Mouse (Mus musculus): ENCODE measurements around the gene Ank2. TPM values are rescaled to one million over a fixed set of nuclear protein-coding genes. Genes with fewer than 3 reads are reported as not detected.

The Ank2 gene
- total RNA-seq (2021) = 1,000 to 10,000 TPM in 1 of 2 experiments, 100 to 1,000 TPM in 1; 969 to 1,019 TPM
- long read RNA-seq, experiment 1, full-length matches to known transcripts = 43 of 121 reads
- long read RNA-seq, experiment 1, partial matches to known transcripts = 53 of 121 reads
- long read RNA-seq, experiment 1, other reads (novel, unspliced or antisense) = 25 of 121 reads
- long read RNA-seq, experiment 2, full-length matches to known transcripts = 30 of 75 reads
- long read RNA-seq, experiment 2, partial matches to known transcripts = 26 of 75 reads
- long read RNA-seq, experiment 2, other reads (novel, unspliced or antisense) = 19 of 75 reads

- peak; percentile 69 to 71 for DNase-seq (ENCODE audit: low spot score in 2 of 2)
- intact Hi-C loops (cut with DNase I) = no loop called here
Observed at GRCm38 (mm10) chr3:127498742-127499400, at the start of gene Ank2. Gene Ank2, minus strand, starts transcription at chr3:127499350.

- intact Hi-C loops (cut with DNase I) = no loop called here
Observed at GRCm38 (mm10) chr3:127547882-127548281, 48.7 kb upstream of the Ank2 start.

GRCm38 (mm10) chr3:127544610-127545121, 45.5 kb upstream of the Ank2 start:
- DNase-seq (ENCODE audit: low spot score in 2 of 2) = no peak
- intact Hi-C loops (cut with DNase I) = no loop called here

More at GRCm38 (mm10) chr3:127547882-127548281, 48.7 kb upstream of the Ank2 start:
- DNase-seq (ENCODE audit: low spot score in 2 of 2) = no peak

- intact Hi-C loops (cut with DNase I) = no loop called here
- no peak for DNase-seq (ENCODE audit: low spot score in 2 of 2)
Observed at GRCm38 (mm10) chr3:127543976-127544375, 44.8 kb upstream of the Ank2 start.

GRCm38 (mm10) chr3:127539193-127539592, 40.0 kb upstream of the Ank2 start:
- no peak for DNase-seq (ENCODE audit: low spot score in 2 of 2)
- intact Hi-C loops (cut with DNase I) = no loop called here

- intact Hi-C loops (cut with DNase I) = no loop called here
- DNase-seq (ENCODE audit: low spot score in 2 of 2) = no peak
Observed at GRCm38 (mm10) chr3:127530293-127530692, 31.1 kb upstream of the Ank2 start.

- no peak for DNase-seq (ENCODE audit: low spot score in 2 of 2)
- intact Hi-C loops (cut with DNase I) = no loop called here
Observed at GRCm38 (mm10) chr3:127529824-127530223, 30.7 kb upstream of the Ank2 start.

- no peak for DNase-seq (ENCODE audit: low spot score in 2 of 2)
- intact Hi-C loops (cut with DNase I) = no loop called here
Observed at GRCm38 (mm10) chr3:127529210-127529609, 30.1 kb upstream of the Ank2 start.

GRCm38 (mm10) chr3:127527465-127528034, 28.4 kb upstream of the Ank2 start:
- peak in 1 of 2 experiments; percentile 49 for DNase-seq (ENCODE audit: low spot score in 2 of 2)
- intact Hi-C loops (cut with DNase I) = no loop called here

- intact Hi-C loops (cut with DNase I) = no loop called here
- no peak for DNase-seq (ENCODE audit: low spot score in 2 of 2)
Observed at GRCm38 (mm10) chr3:127525188-127525819, 26.2 kb upstream of the Ank2 start.

- intact Hi-C loops (cut with DNase I) = no loop called here
- no peak for DNase-seq (ENCODE audit: low spot score in 2 of 2)
Observed at GRCm38 (mm10) chr3:127521156-127521555, 22.0 kb upstream of the Ank2 start.

GRCm38 (mm10) chr3:127520300-127520699, 21.1 kb upstream of the Ank2 start:
- intact Hi-C loops (cut with DNase I) = no loop called here
- DNase-seq (ENCODE audit: low spot score in 2 of 2) = no peak

GRCm38 (mm10) chr3:127515251-127515650, 16.1 kb upstream of the Ank2 start:
- intact Hi-C loops (cut with DNase I) = no loop called here
- DNase-seq (ENCODE audit: low spot score in 2 of 2) = no peak

GRCm38 (mm10) chr3:127513699-127514098, 14.5 kb upstream of the Ank2 start:
- no peak for DNase-seq (ENCODE audit: low spot score in 2 of 2)
- intact Hi-C loops (cut with DNase I) = no loop called here

GRCm38 (mm10) chr3:127512794-127513335, 13.7 kb upstream of the Ank2 start:
- intact Hi-C loops (cut with DNase I) = no loop called here
- no peak for DNase-seq (ENCODE audit: low spot score in 2 of 2)

- intact Hi-C loops (cut with DNase I) = no loop called here
- peak; percentile 9 to 18 for DNase-seq (ENCODE audit: low spot score in 2 of 2)
Observed at GRCm38 (mm10) chr3:127511786-127512746, 12.9 kb upstream of the Ank2 start.

GRCm38 (mm10) chr3:127507878-127508783, 9.0 kb upstream of the Ank2 start:
- intact Hi-C loops (cut with DNase I) = no loop called here
- DNase-seq (ENCODE audit: low spot score in 2 of 2) = no peak
